Mouse (Mus musculus) frontal cortex, postnatal 14 days (tissue): Measurements from ENCODE around the gene Cat.

Experiments used
- DNase-seq, 2 experiments: peaks; one replicate each; pipeline ENCODE4 v3.0.0; 2022; ENCODE audit warnings: low spot score in 2 of 2

Gene Cat

DNA sequence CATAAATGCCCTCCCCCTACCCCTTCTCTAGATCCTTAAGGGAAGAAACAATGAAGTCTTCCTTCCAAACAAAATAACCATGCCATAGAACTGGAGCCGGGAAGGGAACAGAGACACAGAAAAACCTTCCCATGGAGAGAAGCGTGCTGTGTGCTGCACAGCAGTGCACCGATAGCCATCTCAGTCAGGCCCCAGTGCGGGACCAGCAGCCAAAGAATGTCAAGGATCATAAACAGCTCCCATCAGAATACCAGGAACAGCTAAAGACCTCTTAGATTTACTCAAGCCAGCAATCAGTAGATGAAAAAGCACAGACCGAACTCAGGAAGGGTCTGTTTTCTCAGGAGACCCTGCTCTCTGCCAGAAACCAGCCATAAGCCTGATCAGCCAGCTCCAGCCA lies 48.4 kb downstream of the Cat start:
- no peak for DNase-seq

- no peak for DNase-seq
Measured at GRCm38 (mm10) chr2:103435110-103435509, 49.9 kb downstream of the Cat start.

GRCm38 (mm10) chr2:103432695-103433275 lies 52.2 kb downstream of the Cat start:
- DNase-seq = no peak

DNA sequence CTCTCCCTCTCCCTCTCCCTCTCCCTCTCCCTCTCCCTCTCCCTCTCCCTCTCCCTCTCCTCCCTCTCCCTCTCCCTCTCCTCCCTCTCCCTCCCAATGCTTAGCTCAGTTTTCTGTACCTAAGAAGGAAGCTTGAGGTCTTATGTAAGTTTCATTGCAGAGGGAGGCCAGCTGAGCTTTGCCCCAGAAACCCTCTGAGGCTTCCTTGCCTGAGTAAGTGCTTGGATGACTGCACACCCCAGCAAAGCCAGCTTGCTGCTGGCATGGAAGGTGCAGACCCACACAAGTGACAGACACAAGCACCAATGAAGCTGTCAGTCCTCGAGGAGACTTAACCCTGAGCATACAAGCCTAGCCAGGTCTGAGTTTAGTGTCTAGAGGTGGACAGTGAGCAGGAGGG lies 54.2 kb downstream of the Cat start:
- DNase-seq = no peak

DNA sequence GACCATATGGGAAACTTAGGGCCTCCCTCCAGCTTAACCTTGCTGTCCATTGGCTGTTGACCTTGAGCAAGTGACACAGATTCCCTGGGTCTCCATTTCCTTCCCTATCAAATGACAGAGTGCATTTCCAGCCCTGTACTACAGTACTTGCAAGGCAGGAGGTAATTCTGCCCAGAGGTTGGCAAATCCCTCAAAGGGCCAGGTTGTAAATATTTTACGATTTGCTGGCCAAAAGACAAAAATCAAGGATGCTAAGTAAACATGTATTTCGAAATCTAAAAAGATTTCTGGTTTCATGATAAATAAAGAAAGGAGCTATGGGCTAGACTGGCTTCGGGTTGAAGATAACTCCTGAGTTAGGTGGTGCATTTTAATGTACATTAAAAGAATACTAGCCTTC lies 56.6 kb downstream of the Cat start:
- no peak for DNase-seq

DNA sequence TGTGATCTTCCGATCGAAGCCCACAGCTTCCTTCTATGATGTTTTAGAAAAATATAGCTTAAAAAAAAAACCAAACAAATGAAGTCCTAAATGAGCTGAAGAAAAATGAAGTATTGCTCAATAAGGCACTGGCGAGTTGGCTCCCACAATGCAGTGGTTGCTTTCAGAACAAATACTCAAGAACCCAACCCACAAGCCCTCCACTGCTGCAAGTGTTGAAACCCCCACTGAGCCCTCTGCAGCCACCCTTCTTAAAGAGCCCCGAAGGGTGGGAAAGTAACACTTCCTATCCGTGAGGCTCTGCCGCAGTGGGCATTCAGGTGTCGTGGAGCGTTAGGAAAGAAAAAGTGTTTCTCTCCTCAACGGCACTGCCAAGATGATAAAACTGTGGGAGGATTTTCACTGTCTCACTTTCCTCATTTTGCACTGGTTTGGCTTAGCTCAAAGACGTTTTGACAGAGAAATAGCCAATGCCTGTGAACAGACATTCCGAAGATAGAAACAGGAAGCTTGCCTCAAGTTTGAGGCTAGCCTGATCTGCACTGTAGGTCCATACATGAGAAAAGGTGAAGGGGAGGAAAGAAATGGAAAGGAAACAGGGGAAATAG lies 59.4 kb downstream of the Cat start:
- DNase-seq = no peak

DNA sequence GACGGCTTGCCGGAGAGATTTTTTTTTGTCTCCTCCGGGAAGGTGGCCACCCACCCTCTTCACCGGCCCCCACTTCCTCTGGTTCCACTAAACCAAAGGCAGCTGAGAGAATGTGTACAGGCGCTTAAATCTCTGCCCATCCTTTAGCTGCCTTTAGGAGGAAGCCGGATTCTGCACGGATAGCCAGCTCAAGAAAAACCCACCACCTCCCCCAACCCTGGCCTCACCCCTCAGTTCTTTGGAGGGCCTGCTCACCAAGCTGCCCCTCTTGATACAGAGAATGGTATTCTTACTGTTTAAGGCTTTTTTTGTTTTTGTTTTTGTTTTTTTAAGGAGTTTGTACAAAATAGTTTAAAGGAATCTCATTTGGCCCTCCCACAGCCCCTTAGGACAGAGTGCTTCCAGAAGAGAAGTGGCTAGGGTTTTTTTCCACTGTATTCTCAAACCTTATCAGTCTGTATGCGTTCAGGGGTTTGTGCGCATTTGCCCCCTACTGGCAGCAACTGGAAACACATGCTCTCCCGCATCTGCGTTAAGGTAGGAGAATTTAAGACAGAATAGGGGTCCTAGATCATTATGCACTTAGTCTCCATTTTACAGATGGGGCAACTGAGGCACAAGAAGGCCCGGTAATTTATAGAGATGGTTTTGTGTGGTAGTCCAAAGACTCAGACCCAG lies 60.5 kb downstream of the Cat start:
- DNase-seq = peak; percentile 38 to 68

- no peak for DNase-seq
Measured at GRCm38 (mm10) chr2:103423884-103424283, 61.1 kb downstream of the Cat start.

GRCm38 (mm10) chr2:103420650-103421507 lies 64.1 kb downstream of the Cat start:
- DNase-seq = no peak

- DNase-seq = no peak
Measured at GRCm38 (mm10) chr2:103415774-103416173, 69.2 kb downstream of the Cat start.

- no peak for DNase-seq
Measured at GRCm38 (mm10) chr2:103413381-103413780, 71.6 kb downstream of the Cat start.

GRCm38 (mm10) chr2:103411816-103412215 lies 73.1 kb downstream of the Cat start:
- DNase-seq = no peak

DNA sequence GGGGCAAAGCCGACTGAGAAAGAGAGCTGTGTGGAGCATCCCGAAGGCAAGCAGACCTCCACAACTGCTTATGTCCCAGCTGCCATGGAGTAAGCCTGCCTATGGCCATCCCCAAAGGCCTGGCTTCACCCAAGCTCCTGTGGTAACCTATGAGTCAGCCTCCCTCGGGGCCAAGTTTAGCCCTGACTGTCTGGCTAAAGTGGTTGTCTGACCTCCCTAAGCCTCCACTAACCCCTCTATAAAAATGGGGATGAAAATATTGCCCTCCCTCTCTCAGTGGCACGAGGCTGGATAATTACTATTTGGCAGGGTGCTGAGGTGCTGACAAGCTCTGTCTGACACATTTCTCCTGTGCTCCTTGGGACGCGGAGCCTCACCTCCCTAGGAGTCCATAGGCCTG lies 73.6 kb downstream of the Cat start, which contains the start of gene Elf5:
Elf5 (plus strand) TSS at position 341 of the 400 bp plus-strand sequence.
- no peak for DNase-seq

- DNase-seq = no peak
Measured at GRCm38 (mm10) chr2:103406239-103406638, 78.7 kb downstream of the Cat start.
